Mouse (Mus musculus): Measurements from ENCODE around the gene Cand1. TPM values are rescaled to one million over a fixed set of nuclear protein-coding genes. Genes with fewer than 3 reads are reported as not detected.

The Cand1 gene
- polyA plus RNA-seq (2015; fragmentation: Nextera tagmentation; extraction: Ambion mirVana): 26.3 and 28.8 TPM in 2 replicates

GRCm38 (mm10) chr10:119239969-119240721, at the start of gene Cand1:
TSS of gene Cand1 (minus strand) at chr10:119240055.

Other genes starting within 250 kb of the Cand1 start
- 0.48 and 0.54 TPM in 2 replicates for gene Grip1, start 213.8 kb upstream of the Cand1 start, polyA plus RNA-seq (2015; fragmentation: Nextera tagmentation; extraction: Ambion mirVana)

All from urinary bladder, postnatal 0 days (tissue).